8 mouse cellular contexts compared by ENCODE assay signal in genomic region chr5:128810006-128810405, GRCm38 (mm10).
DNase-seq lines count a peak whose midpoint lies in the region.

No protein-coding gene starts in this region.

- peak; percentile 14 to 22 for DNase-seq in cerebellum, postnatal 25 days
- DNase-seq in cerebellum, adult 11 months, result no peak
- peak; percentile 60 to 82 for DNase-seq in frontal cortex, postnatal 10 days (ENCODE audit: low spot score in 2 of 2)
- peak; percentile 80 to 81 for DNase-seq in layer of hippocampus, postnatal 36 days
- DNase-seq in retina, postnatal 7 days (ENCODE audit: low read depth, low spot score), result peak; percentile 9
- DNase-seq in adrenal gland, postnatal 36 days, result no peak
- no peak for DNase-seq in gastrocnemius, adult 18-20 months (ENCODE audit: low spot score)
- no peak for DNase-seq in heart, adult 8-10 months (ENCODE audit: low spot score)

Comparison
In these comparisons a context has a peak if more than half of its experiments do, and no peak if none do; other contexts are left out.
1. DNase-seq: peak in cerebellum, postnatal 25 days (2 of 2), frontal cortex, postnatal 10 days (2 of 2), layer of hippocampus, postnatal 36 days (2 of 2) and retina, postnatal 7 days (single experiment); none in cerebellum, adult 11 months (single experiment), adrenal gland, postnatal 36 days (0 of 2), gastrocnemius, adult 18-20 months (single experiment) and heart, adult 8-10 months (single experiment).